Mouse (Mus musculus): ENCODE results near the gene Syt12. TPM values are rescaled to one million over a fixed set of nuclear protein-coding genes. Genes with fewer than 3 reads are reported as not detected.
A peak's percentile ranks its signal among the peaks of the same experiment; 100 is the strongest.

The Syt12 gene
- polyA plus RNA-seq, 1 experiment = not detected

DNA sequence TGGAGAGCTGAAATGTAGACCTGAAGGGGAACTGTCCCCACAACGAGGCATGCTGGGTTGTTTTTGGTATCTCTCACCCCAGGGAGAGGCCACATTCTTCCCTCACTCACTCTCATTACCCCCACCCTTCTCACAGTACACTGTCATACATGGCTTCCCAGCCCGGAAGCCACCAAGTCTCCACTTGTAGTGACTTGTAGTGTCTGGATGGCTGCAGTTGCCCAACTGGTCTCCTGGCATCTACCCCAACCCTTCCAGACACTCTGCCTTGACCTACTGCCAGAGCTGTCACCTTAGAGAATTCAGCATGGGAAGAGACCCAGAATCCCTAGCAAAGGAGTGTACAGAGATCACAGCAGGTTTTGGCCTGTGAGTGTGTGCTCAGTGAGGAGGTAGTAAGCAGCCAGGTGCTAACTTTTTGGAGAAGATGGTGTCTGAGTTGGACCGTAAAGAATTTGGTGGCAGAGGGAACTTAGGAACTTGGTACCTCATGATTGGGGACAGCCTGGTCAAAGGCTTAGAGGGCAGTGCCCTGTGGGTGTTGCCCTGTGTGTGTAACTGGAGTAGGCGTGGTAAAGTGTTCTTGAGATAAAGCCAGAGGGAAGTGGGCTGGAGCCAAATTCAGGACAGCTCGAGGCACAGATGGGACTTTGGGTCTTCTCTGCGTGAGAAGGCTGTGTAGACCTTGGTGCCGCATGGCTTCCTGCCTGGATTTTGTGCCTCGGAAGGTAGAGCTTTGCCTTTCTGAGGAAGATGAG, 56.9 kb downstream of the Syt12 start:
- H3K4me3 ChIP-seq (replicated peaks) = no peak overlapping the region
- H3K9me3 ChIP-seq = peaks cover 3% of the 10 kb centered on the region; the same call in 1 of the 2 replicates
- H3K4me1 ChIP-seq = peaks cover 30% of the 10 kb centered on the region
- TF ChIP-seq GATA1 (IDR thresholded peaks at IDR 0.05; ENCODE audit: borderline replicate concordance, low read length) = no peak
- no peak for TF ChIP-seq FLI1 (IDR thresholded peaks at IDR 0.05; ENCODE audit: low read length)
- H3K36me3 ChIP-seq (replicated peaks; ENCODE audit: low read length) = no peaks in the 10 kb centered on the region
- peaks cover 15% of the 10 kb centered on the region for H3K27me3 ChIP-seq (replicated peaks)

DNA sequence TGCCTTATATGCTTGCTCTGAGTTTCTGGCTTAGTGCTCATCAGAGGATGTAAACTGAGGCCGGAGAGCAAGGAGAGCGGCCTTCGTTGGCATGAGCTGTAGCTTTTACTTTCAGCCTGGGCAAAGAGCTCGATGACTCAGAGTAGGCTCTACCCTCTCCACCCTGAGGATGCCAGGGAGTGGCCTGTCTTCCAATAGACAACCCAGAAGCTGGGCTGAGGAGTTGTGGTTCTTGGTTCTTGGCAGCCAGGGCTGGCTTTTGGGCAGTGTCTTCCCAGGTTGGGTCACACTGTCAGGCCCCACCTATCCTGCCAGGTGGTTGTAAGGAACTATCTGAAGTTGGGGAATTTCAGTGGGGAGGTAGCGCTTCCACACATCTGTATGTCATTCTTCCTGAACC, 57.5 kb downstream of the Syt12 start:
- H3K27me3 ChIP-seq (replicated peaks) = peaks cover 13% of the 10 kb centered on the region
- no peaks in the 10 kb centered on the region for H3K36me3 ChIP-seq (replicated peaks; ENCODE audit: low read length)
- no peak for TF ChIP-seq FLI1 (IDR thresholded peaks at IDR 0.05; ENCODE audit: low read length)
- no peak overlapping the region for H3K4me3 ChIP-seq (replicated peaks)
- peaks cover 3% of the 10 kb centered on the region; the same call in 1 of the 2 replicates for H3K9me3 ChIP-seq
- H3K4me1 ChIP-seq = peaks cover 36% of the 10 kb centered on the region

DNA sequence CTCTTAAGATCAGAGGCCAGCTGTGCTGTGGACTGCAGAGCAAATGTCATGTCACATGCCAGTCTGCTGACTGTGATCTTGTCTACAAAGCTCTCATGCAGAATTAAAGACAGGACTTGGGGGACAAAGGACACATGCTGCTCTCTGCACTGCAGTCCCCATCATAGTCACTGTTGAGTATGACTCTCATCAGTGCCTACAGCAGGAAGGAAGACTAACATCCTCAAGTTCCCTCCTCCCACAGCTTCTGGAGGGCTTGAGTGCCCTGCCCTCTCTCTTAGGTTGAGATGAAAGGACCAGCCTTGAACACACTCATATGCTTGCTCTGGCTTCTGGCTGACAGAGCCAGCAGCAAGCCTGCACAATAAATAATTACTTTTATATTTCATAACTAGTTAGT, 59.5 kb downstream of the Syt12 start:
- TF ChIP-seq GATA1 (IDR thresholded peaks at IDR 0.05; ENCODE audit: borderline replicate concordance, low read length) (no peak), FLI1 (IDR thresholded peaks at IDR 0.05; ENCODE audit: low read length) (no peak)
- Histone ChIP-seq H3K4me3 (replicated peaks) (no peak overlapping the region), H3K9me3 (peaks cover 3% of the 10 kb centered on the region; the same call in 1 of the 2 replicates), H3K27me3 (replicated peaks) (peaks cover 8% of the 10 kb centered on the region), H3K4me1 (peaks cover 36% of the 10 kb centered on the region), H3K36me3 (replicated peaks; ENCODE audit: low read length) (no peaks in the 10 kb centered on the region)

DNA sequence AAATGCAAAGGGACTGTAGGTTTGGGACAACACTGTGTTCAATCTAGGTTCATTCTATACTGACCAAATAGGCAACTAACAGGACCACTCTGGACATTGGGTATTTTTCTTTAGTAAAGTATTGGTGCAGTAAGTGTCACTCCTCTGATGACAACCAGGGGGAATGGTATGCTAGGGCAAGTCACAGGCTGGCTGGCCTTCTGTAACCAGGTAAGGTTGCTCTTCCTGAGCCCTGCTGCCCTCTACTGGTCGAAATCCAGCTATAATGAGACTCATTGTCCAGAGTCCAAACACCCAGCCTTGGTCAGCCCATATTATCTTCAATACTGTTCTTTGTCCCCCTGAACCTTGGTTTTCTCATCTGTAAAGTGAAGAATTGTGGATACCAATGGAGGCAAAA, 60.1 kb downstream of the Syt12 start:
- Histone ChIP-seq H3K9me3 (peaks cover 3% of the 10 kb centered on the region; the same call in 1 of the 2 replicates), H3K36me3 (replicated peaks; ENCODE audit: low read length) (no peaks in the 10 kb centered on the region), H3K27me3 (replicated peaks) (peaks cover 8% of the 10 kb centered on the region), H3K4me3 (replicated peaks) (no peak overlapping the region), H3K4me1 (peaks cover 39% of the 10 kb centered on the region)
- no peak for TF ChIP-seq GATA1 (IDR thresholded peaks at IDR 0.05; ENCODE audit: borderline replicate concordance, low read length)
- no peak for TF ChIP-seq FLI1 (IDR thresholded peaks at IDR 0.05; ENCODE audit: low read length)

DNA sequence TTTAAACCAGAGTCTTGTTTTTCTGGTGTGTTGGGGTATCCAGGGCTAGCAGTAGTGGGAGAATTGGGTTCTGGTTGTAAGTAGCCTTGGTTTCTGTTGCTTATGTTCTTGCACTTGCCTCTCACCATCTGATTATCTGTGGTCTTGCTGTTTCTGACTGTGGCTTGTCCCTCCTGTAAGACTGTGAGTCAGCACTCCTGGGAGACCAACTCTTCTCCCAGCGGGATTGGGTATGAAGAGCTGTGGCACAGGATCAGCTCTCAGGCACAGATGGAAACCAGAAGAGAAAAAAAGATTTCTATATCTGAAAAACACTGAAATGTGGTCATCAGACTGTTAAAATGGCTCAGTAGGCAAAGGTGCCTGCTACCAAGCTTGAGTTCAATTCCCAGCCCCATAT, 62.6 kb downstream of the Syt12 start:
- Histone ChIP-seq H3K4me1 (peaks cover 37% of the 10 kb centered on the region), H3K9me3 (no peaks in the 10 kb centered on the region), H3K4me3 (replicated peaks) (no peak overlapping the region), H3K36me3 (replicated peaks; ENCODE audit: low read length) (no peaks in the 10 kb centered on the region), H3K27me3 (replicated peaks) (no peaks in the 10 kb centered on the region)
- TF ChIP-seq GATA1 (IDR thresholded peaks at IDR 0.05; ENCODE audit: borderline replicate concordance, low read length) = no peak
- no peak for TF ChIP-seq FLI1 (IDR thresholded peaks at IDR 0.05; ENCODE audit: low read length)

DNA sequence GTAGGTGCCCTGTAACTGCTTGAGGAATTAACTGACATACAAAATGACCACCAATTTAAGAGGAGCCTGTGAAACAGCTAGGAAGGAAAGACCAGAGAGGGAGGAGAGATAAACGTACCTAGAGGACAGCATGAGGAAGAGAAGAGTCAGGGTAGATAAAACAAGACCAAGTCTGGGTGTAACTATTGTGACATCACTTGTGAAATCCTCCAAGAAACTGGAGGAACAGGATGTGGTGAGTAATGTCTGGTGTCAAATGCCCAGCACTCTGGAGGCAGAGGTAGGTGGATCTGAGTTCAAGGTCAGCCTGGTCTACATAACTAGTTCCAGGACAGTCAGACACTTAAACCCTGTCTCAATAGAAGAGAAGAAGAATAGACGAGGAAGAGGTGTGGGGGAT, 68.2 kb downstream of the Syt12 start:
- TF ChIP-seq FLI1 (IDR thresholded peaks at IDR 0.05; ENCODE audit: low read length) (no peak), GATA1 (IDR thresholded peaks at IDR 0.05; ENCODE audit: borderline replicate concordance, low read length) (no peak)
- no peaks in the 10 kb centered on the region for H3K36me3 ChIP-seq (replicated peaks; ENCODE audit: low read length)
- H3K4me1 ChIP-seq = peaks cover 50% of the 10 kb centered on the region
- no peaks in the 10 kb centered on the region for H3K27me3 ChIP-seq (replicated peaks)
- no peaks in the 10 kb centered on the region for H3K9me3 ChIP-seq
- no peak overlapping the region for H3K4me3 ChIP-seq (replicated peaks)

DNA sequence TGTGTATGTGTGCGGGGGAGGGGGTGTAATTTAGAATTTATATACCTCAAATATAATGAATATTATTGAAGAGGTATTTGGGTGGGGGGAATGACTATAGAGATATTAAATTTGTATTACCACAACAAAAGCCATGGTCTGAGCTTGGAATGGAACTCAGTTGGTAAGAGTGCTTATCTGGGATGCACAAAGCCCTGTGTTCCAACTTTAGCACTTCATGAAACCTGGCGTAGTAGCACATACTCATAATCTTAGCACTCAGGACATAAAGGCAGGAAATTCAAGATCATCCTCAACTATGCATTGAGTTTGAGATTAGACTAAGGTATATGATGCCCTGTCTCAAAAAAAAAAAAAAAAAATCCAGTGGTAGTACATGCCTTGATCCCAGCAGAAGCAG, 72.4 kb downstream of the Syt12 start:
- H3K27me3 ChIP-seq (replicated peaks) = no peaks in the 10 kb centered on the region
- TF ChIP-seq GATA1 (IDR thresholded peaks at IDR 0.05; ENCODE audit: borderline replicate concordance, low read length) = no peak
- no peak for TF ChIP-seq FLI1 (IDR thresholded peaks at IDR 0.05; ENCODE audit: low read length)
- no peaks in the 10 kb centered on the region for H3K36me3 ChIP-seq (replicated peaks; ENCODE audit: low read length)
- peaks cover 38% of the 10 kb centered on the region for H3K4me1 ChIP-seq
- no peak overlapping the region for H3K4me3 ChIP-seq (replicated peaks)
- no peaks in the 10 kb centered on the region for H3K9me3 ChIP-seq

DNA sequence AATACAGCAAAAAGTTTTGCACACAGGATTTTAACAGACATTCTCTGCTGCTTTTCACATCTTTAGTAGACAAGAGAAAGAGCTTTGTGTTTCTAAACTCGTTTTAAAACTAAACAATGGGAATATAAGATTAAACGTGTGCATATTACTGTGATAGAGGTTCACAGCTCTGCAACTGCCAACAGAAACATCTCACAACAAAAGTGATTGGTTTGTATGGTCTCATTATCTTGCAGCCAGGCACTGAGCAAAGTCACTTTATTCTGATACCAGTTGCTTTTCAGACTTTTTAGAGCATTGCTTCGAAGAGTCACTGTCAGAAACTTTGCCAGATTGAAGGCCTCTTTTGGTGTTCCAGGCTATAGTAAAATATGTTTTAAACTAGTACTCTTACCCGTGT, 78.3 kb downstream of the Syt12 start:
- Histone ChIP-seq H3K27me3 (replicated peaks) (no peaks in the 10 kb centered on the region), H3K4me3 (replicated peaks) (no peak overlapping the region), H3K9me3 (no peaks in the 10 kb centered on the region), H3K4me1 (peaks cover 20% of the 10 kb centered on the region), H3K36me3 (replicated peaks; ENCODE audit: low read length) (peaks cover 3% of the 10 kb centered on the region)
- TF ChIP-seq FLI1 (IDR thresholded peaks at IDR 0.05; ENCODE audit: low read length) (no peak), GATA1 (IDR thresholded peaks at IDR 0.05; ENCODE audit: borderline replicate concordance, low read length) (no peak)

DNA sequence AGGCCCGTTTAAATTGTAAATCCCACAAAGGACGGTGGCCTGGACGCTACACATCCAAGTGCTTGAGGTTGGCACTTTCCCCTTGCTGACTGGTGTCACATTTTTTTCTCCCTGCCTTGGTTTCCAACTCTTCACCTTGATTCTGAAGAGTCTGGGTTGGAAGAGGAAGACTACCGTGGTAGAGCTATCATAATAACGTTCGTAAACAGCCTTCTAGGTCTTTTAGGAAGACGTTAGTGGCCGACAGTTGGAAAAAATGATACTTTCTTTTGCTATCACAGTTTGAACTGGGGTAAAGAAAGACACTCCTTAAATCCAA, 78.7 kb downstream of the Syt12 start:
- no peak for TF ChIP-seq FLI1 (IDR thresholded peaks at IDR 0.05; ENCODE audit: low read length)
- TF ChIP-seq GATA1 (IDR thresholded peaks at IDR 0.05; ENCODE audit: borderline replicate concordance, low read length) = no peak
- no peaks in the 10 kb centered on the region for H3K27me3 ChIP-seq (replicated peaks)
- H3K4me3 ChIP-seq (replicated peaks) = no peak overlapping the region
- no peaks in the 10 kb centered on the region for H3K9me3 ChIP-seq
- peaks cover 7% of the 10 kb centered on the region for H3K36me3 ChIP-seq (replicated peaks; ENCODE audit: low read length)
- peaks cover 22% of the 10 kb centered on the region for H3K4me1 ChIP-seq

DNA sequence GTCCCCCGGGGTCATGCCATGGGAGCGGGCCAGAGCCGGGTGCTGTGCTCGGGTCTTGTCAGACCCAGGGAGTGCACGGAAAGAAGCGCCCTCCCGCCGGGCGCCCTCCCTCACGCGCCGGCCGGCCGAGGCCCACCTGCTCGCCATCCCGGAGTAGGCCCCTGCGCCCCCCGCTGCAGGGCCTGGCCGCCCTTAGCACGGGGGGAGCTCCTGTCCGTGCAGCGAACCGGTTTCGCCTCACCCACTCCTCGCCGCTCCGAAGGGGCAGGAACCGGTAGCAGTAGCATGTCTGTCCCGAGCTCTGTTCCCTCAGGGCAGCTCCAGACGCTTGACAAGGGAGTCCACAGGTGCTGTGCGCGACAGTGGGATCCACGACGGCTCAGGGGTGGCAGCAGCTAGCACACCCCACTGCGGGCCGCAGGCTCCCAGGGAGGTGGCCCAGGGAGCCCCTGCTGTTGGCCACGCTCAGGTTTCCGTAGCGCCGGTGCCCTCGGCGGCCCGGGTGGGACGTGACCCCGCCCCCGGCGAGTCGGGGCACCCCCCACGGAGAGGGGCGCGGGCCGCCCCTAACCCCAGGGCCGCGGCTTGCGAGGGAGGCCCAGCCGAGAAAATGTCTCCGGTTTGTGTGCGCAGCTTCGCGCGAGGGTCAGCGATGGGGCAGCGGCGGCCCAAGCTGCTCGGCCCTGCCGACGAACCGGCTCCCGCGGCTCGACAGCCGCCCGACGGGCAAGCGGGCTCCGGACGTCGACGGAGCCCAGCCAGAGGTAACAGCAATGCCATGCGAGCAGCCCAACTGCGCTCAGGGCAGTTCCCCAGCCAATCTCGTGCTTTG, 79.2 kb downstream of the Syt12 start, which contains the start of gene Kdm2a:
TSS of gene Kdm2a (minus strand) at position 488 of the 832 bp plus-strand sequence.
- Histone ChIP-seq H3K4me3 (replicated peaks) (peak within 1 kb of the TSS; percentile 93), H3K36me3 (replicated peaks; ENCODE audit: low read length) (peaks cover 13% of the 10 kb centered on the region), H3K4me1 (peaks cover 27% of the 10 kb centered on the region), H3K27me3 (replicated peaks) (no peaks in the 10 kb centered on the region), H3K9me3 (no peaks in the 10 kb centered on the region)
- no peak for TF ChIP-seq GATA1 (IDR thresholded peaks at IDR 0.05; ENCODE audit: borderline replicate concordance, low read length)
- no peak for TF ChIP-seq FLI1 (IDR thresholded peaks at IDR 0.05; ENCODE audit: low read length)
